Mouse (Mus musculus) naive thymus-derived CD4-positive, alpha-beta T cell, adult 2 months (primary cell): ENCODE measurements around the gene Olfr1209.

Experiments
- DNase-seq: peaks from one replicate; pipeline ENCODE4 v3.0.0-alpha.2; 2011; ENCODE audit warnings: low read depth

The Olfr1209 gene

DNA sequence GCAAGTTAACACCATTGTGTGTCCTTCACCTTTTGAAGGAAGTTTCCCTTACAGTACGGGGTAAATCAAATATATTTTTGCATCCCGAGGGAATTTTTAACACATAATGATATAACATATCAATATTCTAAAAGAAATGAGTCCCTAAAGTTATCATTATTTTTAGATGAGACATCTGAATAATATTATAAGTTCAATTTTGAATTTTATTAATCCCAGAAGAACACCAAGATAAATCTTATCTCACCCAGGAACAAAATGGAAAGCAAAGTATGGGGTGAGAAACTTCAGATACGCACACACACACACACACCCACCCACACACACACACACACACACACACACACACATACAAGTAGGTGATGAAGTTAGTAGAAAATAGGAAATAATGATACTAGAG, at the start of gene Olfr1209:
Gene Olfr1209, minus strand, starts transcription at position 101 of the 400 bp plus-strand sequence.
- DNase-seq: no peak

DNA sequence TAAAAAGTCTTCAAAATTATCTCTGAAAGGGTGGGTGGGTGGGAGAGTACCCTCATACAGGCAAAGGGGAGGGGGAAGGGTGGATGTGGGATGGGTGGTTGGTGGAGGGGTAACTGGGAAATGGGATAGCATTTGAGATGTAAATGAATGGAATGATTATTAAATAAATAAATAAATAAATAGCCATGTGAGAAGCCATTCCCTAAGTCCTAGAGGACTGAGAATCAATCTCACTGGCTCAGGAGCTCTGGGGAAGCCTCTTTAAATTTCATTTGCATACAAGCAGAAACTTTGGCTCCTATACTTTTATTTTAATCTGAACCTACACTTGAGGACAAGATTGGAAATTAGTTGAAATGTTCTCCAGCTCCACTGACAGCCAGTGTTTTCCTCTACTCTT, 38.7 kb upstream of the Olfr1209 start, which contains the start of gene Olfr1212:
Gene Olfr1212, plus strand, starts transcription at position 301 of the 400 bp plus-strand sequence.
- no peak for DNase-seq

DNA sequence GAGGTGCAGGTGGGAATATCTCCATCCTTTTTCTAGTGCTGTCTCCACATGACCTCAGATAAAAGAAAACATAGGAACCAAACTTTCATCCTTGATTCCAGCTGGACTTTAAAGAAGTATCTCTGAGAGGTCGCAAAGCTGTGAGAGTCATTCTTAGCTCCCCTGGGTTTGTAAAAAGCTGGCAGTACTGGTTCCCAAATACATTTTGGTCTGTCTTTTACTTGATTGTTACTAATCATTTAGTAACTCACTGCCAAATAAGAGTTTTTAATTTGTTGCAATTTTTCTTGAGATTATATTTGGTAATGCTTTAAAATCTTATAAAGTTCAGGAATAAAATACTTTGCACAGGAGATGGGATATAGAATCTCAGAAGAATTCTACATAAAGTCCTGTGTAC, 23.1 kb upstream of the Olfr1209 start, which contains the start of gene Olfr1211:
Gene Olfr1211, minus strand, starts transcription at position 101 of the 400 bp plus-strand sequence.
- no peak for DNase-seq

DNA sequence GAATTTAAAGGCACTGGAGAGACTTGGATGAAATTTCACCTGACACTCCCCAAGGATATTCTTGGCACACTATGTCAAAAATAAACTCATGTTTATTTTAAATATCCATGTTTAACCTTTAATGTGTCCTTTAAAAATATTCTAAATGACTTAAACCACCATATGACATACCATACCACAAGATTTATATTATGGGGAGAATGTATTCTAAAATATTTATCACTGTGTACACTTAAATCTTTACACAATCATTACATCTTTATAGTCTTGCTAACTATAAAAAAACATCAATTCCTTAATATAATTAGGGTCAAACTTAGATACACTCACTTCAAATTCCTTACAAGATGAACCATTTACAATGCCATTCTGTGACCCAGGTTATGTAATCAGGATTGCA, 12.7 kb downstream of the Olfr1209 start, which contains the start of gene Olfr1208:
Gene Olfr1208, minus strand, starts transcription at position 101 of the 400 bp plus-strand sequence.
- no peak for DNase-seq

DNA sequence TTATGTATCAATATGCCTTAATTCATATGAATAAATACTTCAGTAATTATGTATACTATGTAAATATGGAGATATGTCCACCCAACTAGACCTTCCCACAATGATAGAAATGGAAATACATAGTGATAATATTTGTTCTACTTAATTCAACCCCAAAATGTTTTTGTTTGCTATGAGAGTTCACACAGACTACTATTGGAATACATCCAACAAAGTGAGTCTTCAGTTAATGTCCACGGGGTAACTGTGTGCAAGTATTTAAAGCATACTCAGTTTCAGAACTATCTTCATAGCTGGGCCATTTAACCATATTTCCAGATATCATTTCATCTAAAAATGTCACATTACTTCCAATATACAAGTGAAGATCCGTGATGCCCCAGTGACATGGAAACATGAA, 52.0 kb downstream of the Olfr1209 start, which contains the start of gene Olfr1206:
Gene Olfr1206, plus strand, starts transcription at position 301 of the 400 bp plus-strand sequence.
- no peak for DNase-seq
